Mouse (Mus musculus): ENCODE data around the gene Aoc2. TPM values are rescaled to one million over a fixed set of nuclear protein-coding genes. Genes with fewer than 3 reads are reported as not detected.

Aoc2 gene
- polyA plus RNA-seq, 1 experiment from 2014 or later: 1.4 TPM

Small RNAs within 50 kb of the gene (microRNA-seq; reads per million reads assigned to microRNA genes)
- not detected for gene Gm25593

Other genes with a start within 250 kb of the Aoc2 start
- gene Hsd17b1, start 246.7 kb upstream of the Aoc2 start, polyA plus RNA-seq (2014; fragmentation: Nextera tagmentation; extraction: Ambion mirVana): 0.10 TPM in 1 of 2 replicates, not detected in the other
- 53.2 and 53.3 TPM in 2 replicates for gene Coasy, start 242.5 kb upstream of the Aoc2 start, polyA plus RNA-seq (2014; fragmentation: Nextera tagmentation; extraction: Ambion mirVana)
- gene Mlx, start 237.8 kb upstream of the Aoc2 start, polyA plus RNA-seq (2014; fragmentation: Nextera tagmentation; extraction: Ambion mirVana): 38.0 and 47.0 TPM in 2 replicates
- 57.0 and 64.8 TPM in 2 replicates for gene Psmc3ip, start 229.6 kb upstream of the Aoc2 start, polyA plus RNA-seq (2014; fragmentation: Nextera tagmentation; extraction: Ambion mirVana)
- gene Retreg3, start 205.2 kb upstream of the Aoc2 start, polyA plus RNA-seq (2014; fragmentation: Nextera tagmentation; extraction: Ambion mirVana): 11.0 and 11.4 TPM in 2 replicates
- 96.3 and 108 TPM in 2 replicates for gene Tubg1, start 205.1 kb upstream of the Aoc2 start, polyA plus RNA-seq (2014; fragmentation: Nextera tagmentation; extraction: Ambion mirVana)
- 3.4 and 5.1 TPM in 2 replicates for gene Tubg2, start 169.2 kb upstream of the Aoc2 start, polyA plus RNA-seq (2014; fragmentation: Nextera tagmentation; extraction: Ambion mirVana)
- gene Cntnap1, start 154.5 kb upstream of the Aoc2 start, polyA plus RNA-seq (2014; fragmentation: Nextera tagmentation; extraction: Ambion mirVana): 0.30 and 0.32 TPM in 2 replicates
- 5.8 and 7.2 TPM in 2 replicates for gene Plekhh3, start 153.7 kb upstream of the Aoc2 start, polyA plus RNA-seq (2014; fragmentation: Nextera tagmentation; extraction: Ambion mirVana)
- gene Ccr10, start 149.6 kb upstream of the Aoc2 start, polyA plus RNA-seq (2014; fragmentation: Nextera tagmentation; extraction: Ambion mirVana): not detected in 2 replicates
- gene Ezh1, start 98.6 kb upstream of the Aoc2 start, polyA plus RNA-seq (2014; fragmentation: Nextera tagmentation; extraction: Ambion mirVana): 10.4 and 10.6 TPM in 2 replicates
- 65.6 and 73.4 TPM in 2 replicates for gene Ramp2, start 79.0 kb upstream of the Aoc2 start, polyA plus RNA-seq (2014; fragmentation: Nextera tagmentation; extraction: Ambion mirVana)
- 122 and 130 TPM in 2 replicates for gene Vps25, start 71.4 kb upstream of the Aoc2 start, polyA plus RNA-seq (2014; fragmentation: Nextera tagmentation; extraction: Ambion mirVana)
- 4.8 and 5.2 TPM in 2 replicates for gene Wnk4, start 64.5 kb upstream of the Aoc2 start, polyA plus RNA-seq (2014; fragmentation: Nextera tagmentation; extraction: Ambion mirVana)
- 1.4 and 1.7 TPM in 2 replicates for gene Cntd1, start 46.1 kb upstream of the Aoc2 start, polyA plus RNA-seq (2014; fragmentation: Nextera tagmentation; extraction: Ambion mirVana)
- 213 and 220 TPM in 2 replicates for gene Coa3, start 45.9 kb upstream of the Aoc2 start, polyA plus RNA-seq (2014; fragmentation: Nextera tagmentation; extraction: Ambion mirVana)
- 163 and 179 TPM in 2 replicates for gene Becn1, start 22.8 kb upstream of the Aoc2 start, polyA plus RNA-seq (2014; fragmentation: Nextera tagmentation; extraction: Ambion mirVana)
- 146 and 154 TPM in 2 replicates for gene Psme3, start 8.8 kb upstream of the Aoc2 start, polyA plus RNA-seq (2014; fragmentation: Nextera tagmentation; extraction: Ambion mirVana)
- gene Aoc3, start 5.5 kb downstream of the Aoc2 start, polyA plus RNA-seq (2014; fragmentation: Nextera tagmentation; extraction: Ambion mirVana): not detected in 2 replicates
- not detected in 2 replicates for gene G6pc, start 42.5 kb downstream of the Aoc2 start, polyA plus RNA-seq (2014; fragmentation: Nextera tagmentation; extraction: Ambion mirVana)
- 83.0 and 91.1 TPM in 2 replicates for gene Aarsd1, start 92.6 kb downstream of the Aoc2 start, polyA plus RNA-seq (2014; fragmentation: Nextera tagmentation; extraction: Ambion mirVana)
- gene Gm27029, start 99.7 kb downstream of the Aoc2 start, polyA plus RNA-seq (2014; fragmentation: Nextera tagmentation; extraction: Ambion mirVana): 7.6 and 9.9 TPM in 2 replicates
- gene Rundc1, start 100.0 kb downstream of the Aoc2 start, polyA plus RNA-seq (2014; fragmentation: Nextera tagmentation; extraction: Ambion mirVana): 12.6 and 15.0 TPM in 2 replicates
- 1.7 and 2.4 TPM in 2 replicates for gene Ptges3l, start 100.3 kb downstream of the Aoc2 start, polyA plus RNA-seq (2014; fragmentation: Nextera tagmentation; extraction: Ambion mirVana)
- 385 and 399 TPM in 2 replicates for gene Rpl27, start 117.2 kb downstream of the Aoc2 start, polyA plus RNA-seq (2014; fragmentation: Nextera tagmentation; extraction: Ambion mirVana)
- gene Ifi35, start 123.3 kb downstream of the Aoc2 start, polyA plus RNA-seq (2014; fragmentation: Nextera tagmentation; extraction: Ambion mirVana): 2.7 and 4.1 TPM in 2 replicates
- 35.5 and 37.5 TPM in 2 replicates for gene Rnd2, start 139.9 kb downstream of the Aoc2 start, polyA plus RNA-seq (2014; fragmentation: Nextera tagmentation; extraction: Ambion mirVana)
- gene Vat1, start 141.2 kb downstream of the Aoc2 start, polyA plus RNA-seq (2014; fragmentation: Nextera tagmentation; extraction: Ambion mirVana): 43.5 and 47.6 TPM in 2 replicates
- 24.5 and 24.8 TPM in 2 replicates for gene Brca1, start 226.9 kb downstream of the Aoc2 start, polyA plus RNA-seq (2014; fragmentation: Nextera tagmentation; extraction: Ambion mirVana)
- gene Nbr1, start 227.1 kb downstream of the Aoc2 start, polyA plus RNA-seq (2014; fragmentation: Nextera tagmentation; extraction: Ambion mirVana): 91.0 and 93.8 TPM in 2 replicates